Mouse (Mus musculus) layer of hippocampus, postnatal 25 days (tissue): ENCODE data around the gene Ppp3cb. TPM values are rescaled to one million over a fixed set of nuclear protein-coding genes. Genes with fewer than 3 reads are reported as not detected.

Experiments
- DNase-seq, 2 experiments: peaks; one replicate each; pipeline ENCODE4 v3.0.0; 2022; ENCODE audit warnings: mixed read lengths in 2 of 2, low spot score in 1 of 2; ENCODE audit errors: extremely low spot score in 1 of 2
- total RNA-seq, 2 experiments: library from RNA; stranded (reverse); gene quantifications; 2 replicates each; pipeline ENCODE4 v1.2.3; 2021

Gene Ppp3cb
- total RNA-seq, 2 experiments from 2014 or later, result 319 to 324 TPM

DNA sequence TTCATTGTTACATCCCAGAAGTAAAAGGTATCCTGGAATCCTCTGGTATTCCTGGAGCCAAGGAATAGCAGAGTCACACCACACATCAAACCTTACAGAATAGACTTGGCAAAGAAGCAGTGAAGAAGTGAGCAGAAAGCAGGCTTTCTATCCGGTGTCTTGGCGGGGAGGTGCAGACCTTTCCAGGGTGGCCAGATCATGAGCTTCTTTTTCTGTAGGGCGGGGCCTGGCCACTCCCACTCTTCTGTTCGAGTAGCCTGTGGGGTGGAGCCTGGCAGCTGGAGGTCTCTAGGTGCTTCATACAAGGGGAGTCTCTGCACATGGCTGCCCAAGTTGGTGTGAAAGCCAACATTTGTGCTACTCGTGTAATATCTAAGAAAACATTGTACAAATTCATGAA, 65.2 kb downstream of the Ppp3cb start:
- no peak for DNase-seq

DNA sequence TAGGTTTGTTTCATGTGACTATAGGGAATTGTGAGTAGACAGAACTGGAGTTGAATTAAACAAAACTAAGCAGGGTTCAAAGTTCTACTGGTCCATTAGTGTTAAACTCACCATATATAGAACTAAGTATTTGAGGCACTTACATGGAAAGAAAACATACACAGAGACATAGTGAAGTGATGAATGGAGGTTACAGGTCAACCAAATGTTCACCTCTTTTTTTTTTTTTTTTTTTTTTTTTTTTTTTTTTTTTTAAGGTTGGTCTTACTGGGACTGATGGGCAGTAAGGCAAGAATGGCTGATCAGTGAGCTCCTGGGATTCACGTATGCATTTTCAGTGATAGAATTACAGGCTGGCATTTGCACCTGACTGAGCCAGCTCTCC, 66.2 kb downstream of the Ppp3cb start:
- DNase-seq, result no peak

DNA sequence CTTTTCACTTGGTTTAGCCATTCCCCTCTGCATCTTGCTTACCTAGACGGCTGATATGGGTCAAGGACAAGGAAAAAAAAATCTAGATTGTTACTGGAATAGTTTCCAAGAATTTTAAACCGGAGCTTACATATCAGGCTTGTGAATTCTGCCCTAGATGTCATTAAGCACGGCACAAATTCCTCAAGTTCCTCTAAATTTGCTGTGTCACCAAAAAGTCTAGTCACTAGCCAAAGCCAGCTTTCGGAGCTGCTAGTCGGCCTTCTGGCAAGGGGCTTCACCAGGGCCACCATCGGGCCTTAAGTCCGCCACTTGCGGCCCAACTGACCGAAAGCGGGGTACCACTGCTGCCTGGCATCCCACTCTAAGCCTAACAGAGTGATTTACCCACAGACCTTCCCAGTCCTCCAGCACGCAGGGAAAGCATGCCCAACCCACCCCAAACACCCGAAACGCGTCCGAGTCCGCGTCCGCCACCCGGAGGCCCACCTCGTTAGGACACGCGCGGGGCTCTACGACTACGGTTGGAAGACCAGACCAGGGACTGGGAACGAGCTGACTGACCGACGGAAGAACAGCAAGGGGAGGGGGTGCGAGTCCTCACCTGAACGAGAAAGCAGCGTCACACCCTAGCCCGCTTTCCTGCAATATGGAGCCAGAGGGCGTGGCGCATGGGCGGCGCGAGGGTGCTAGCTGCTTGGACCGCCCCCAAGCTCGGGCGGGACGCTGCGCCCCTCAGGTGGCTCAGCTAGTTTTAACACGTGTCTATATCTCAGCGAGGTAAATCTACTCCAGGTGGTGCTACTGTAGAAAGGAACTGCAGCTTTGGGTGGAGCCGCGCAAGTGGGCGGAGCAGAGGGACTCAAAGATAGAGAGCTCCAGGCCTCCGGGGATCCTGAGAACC, 66.8 kb downstream of the Ppp3cb start, which contains the start of gene Anxa7:
Gene Anxa7 (minus strand): TSS at position 843 of the 904 bp plus-strand sequence.
- DNase-seq, result peak; percentile 61 to 65

DNA sequence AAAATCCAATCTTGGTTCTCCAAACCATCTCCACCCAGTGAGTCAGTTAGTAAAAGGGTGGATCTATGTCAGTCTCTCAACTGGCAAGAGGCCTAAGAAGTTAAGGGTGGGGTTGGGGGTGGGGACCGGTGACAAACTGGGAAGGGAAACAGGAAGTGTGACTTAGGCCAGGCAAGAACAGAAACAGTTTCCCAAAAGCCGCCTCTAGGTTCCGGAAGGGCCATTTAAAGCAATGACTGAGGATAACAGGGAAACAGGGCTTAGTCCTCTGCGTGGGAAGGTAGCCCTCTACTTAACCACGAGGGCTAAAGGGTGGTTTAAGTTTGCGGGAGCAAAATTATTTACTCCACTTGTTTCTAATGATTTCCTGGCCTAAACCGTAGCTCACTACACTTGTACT, 67.6 kb downstream of the Ppp3cb start:
- no peak for DNase-seq

DNA sequence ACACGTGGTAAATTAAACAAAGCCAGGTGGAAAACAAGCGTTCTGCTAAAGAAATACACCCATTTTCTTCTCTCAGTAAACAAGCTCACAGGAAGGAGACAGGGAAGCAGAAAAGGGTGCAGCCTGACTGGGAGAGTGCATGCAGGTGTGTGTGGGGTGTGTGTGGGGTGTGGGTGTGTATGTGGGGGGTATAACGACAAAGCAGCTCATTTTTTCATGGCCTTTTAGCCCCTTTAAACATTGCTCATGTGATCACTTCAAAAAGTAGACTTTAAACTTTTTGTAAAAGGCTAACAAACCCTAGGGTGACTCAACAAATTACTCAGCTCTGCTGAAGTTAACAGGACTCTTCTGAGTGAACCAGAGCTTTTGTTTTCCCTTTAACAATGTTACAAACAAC, 68.0 kb downstream of the Ppp3cb start:
- no peak for DNase-seq

DNA sequence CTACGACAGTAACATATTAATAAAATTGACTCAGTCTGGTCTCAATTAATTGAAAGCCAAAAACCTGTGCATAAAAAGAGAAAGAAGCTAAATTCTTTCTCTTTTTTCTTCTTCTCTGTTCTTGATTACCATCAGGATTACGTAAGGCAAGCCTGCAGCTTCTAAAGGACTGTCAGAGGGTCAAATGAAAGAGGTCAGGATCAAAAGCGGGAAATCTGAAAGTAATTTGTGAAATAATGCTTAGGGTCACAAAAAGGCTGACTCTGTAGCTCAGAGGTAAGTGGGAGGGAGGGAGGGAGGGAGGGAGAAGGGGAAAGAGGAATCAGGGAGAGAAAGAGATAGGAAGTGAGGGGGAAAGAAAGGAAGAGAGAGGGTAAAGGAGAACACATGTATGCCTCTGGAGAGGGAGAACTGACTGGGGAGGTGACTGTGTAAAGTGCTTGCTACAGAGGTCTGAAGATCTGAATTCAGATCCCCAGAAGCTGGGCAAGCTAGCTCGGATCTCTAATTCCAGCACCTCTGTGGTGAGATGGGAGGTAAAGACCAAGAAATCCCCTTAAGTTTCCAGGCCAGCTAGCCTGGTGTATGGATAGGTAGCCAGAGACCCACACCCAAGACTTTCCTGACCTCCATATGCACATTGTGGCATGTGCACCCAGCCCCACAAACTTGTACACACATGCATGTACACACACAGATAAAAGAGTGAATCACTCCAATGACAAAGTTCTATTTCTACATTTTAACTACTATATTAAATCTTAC, 68.9 kb downstream of the Ppp3cb start:
- DNase-seq, result no peak

DNA sequence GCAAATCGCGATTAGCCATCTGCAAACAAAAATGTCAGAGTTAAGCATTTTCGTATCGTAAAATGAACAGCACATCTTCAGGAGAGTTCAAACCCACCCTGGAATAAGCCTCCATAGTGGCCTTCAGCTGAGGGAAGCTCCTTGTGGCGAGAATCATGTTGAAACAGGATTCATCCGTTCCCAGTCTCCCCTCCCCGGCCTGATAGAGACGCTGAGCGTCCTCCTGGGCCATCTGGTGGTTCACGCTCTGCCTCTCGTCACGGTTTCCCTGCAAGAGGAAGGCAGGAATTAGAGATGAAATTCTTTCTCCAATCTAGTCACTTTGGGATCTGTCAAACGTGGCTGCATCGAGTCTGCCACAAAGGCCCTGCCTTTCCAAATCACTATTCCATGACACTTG, 86.2 kb downstream of the Ppp3cb start:
- DNase-seq, result no peak

DNA sequence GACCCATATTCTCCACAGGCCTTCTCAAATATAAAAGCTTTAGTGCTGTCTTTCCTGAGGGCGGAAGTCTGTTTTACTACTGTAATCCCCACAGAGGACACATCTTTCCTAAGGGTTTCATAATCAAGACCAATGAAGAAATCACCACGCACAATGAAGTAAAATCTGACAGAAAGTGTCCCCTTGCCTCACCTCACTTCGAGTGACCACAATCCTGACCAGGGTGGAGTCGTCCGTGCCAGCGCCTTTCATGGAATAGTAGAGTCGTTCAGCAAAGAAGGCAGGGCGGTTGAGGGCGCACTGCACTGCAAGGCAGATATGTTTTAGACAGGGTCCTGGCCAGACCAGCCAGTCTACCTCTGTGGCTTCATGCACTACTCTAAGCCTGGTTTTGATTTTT, 88.0 kb downstream of the Ppp3cb start:
- no peak for DNase-seq

DNA sequence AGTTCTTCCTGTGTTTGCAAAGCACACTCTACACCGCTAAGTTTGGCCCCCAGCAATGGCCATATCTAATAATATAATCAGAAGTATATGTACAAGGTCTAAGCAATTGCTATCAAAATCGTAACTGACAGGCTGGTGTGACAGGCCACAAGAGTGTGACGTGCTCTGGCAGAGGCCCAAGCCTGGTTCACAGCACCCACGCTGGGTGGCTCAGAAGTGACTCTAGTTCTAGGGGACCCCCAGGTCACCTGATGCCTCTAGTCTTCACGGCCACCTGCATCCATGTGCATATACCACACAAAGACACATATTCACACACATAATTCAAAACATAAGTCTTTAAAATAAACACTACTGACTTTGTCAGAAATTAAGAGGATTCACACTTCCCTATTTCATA, 93.4 kb downstream of the Ppp3cb start:
- no peak for DNase-seq

DNA sequence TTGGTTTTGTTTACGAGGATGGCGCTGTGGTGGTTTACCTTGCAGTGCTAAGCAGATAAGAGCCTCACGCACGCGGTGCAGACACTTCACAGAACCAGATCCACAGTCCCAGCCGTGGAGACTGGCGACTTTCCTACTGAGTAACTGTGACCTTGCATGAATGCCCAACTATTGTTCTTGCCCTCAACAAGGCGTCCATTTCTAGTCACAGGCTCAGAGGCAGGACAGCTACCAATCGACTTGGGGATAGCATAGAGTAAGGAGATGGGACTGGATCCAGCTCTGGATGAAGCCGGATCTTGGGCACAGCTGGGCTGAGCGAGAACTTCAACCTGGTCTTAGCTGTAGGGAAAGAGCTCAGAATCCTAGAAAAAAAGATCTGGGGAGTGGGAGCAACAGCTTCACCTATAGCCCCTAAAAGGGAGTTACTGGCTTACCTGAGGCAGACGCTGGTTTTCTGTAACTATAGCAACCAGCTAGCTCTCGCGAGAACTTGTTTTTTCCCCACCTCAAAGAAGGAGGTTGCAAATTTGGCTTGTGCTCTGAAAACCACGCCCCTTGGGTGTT, 94.5 kb downstream of the Ppp3cb start, which contains the start of gene Cfap70:
Gene Cfap70 (minus strand): TSS at position 462 of the 567 bp plus-strand sequence.
- DNase-seq, result peak in 1 of 2 experiments; percentile 30

DNA sequence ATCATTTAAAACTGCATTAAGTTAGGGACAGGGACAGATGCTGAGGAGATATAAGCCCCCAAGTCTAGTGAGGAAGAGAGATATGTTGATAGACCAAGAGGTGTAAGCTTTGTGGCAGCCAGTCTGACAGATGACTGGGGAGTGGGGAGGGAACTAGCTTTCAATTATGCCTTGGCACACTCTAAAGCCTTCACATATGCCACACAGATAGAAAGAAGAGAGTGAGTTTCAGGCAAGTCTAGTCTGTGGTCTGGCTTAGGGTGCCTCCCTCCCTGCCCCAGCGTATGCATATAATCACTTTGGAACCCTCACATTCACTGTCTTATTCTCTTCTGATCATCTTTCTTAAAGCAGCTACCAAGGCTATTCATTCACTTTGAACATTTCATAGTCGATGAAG, 95.1 kb downstream of the Ppp3cb start:
- no peak for DNase-seq

Other genes starting within 250 kb of the Ppp3cb start
- gene Ecd, start 198.5 kb downstream of the Ppp3cb start, total RNA-seq, result 10 to 100 TPM; 31.1 to 34.4 TPM
- 10 to 100 TPM; 42.4 to 51.7 TPM for gene Fam149b, start 198.4 kb downstream of the Ppp3cb start, total RNA-seq
- gene Dnajc9, start 157.7 kb downstream of the Ppp3cb start, total RNA-seq, result 10 to 100 TPM; 25.2 to 27.4 TPM
- 10 to 100 TPM; 34.0 to 36.4 TPM for gene Mrps16, start 152.9 kb downstream of the Ppp3cb start, total RNA-seq
- gene Cfap70, start 94.3 kb downstream of the Ppp3cb start, total RNA-seq, result under 1 TPM; 0.62 to 0.82 TPM
- gene Anxa7, start 66.4 kb downstream of the Ppp3cb start, total RNA-seq, result 10 to 100 TPM; 54.9 to 57.1 TPM
- gene Mss51, start 49.7 kb downstream of the Ppp3cb start, total RNA-seq, result under 1 TPM; 0.66 to 0.85 TPM
- 10 to 100 TPM; 42.6 to 50.8 TPM for gene Usp54, start 94.5 kb upstream of the Ppp3cb start, total RNA-seq
- gene Myoz1, start 110.0 kb upstream of the Ppp3cb start, total RNA-seq, result not detected
- gene Synpo2l, start 121.8 kb upstream of the Ppp3cb start, total RNA-seq, result under 1 TPM; 0.12 to 0.22 TPM
- gene Sec24c, start 127.7 kb upstream of the Ppp3cb start, total RNA-seq, result 100 to 1,000 TPM in 1 of 2 experiments, 10 to 100 TPM in 1; 99.6 to 110 TPM
- gene Fut11, start 148.4 kb upstream of the Ppp3cb start, total RNA-seq, result 10 to 100 TPM; 15.6 to 16.0 TPM
- gene Chchd1, start 156.4 kb upstream of the Ppp3cb start, total RNA-seq, result 10 to 100 TPM; 47.3 to 50.3 TPM
- 100 to 1,000 TPM; 151 to 180 TPM for gene Zswim8, start 161.0 kb upstream of the Ppp3cb start, total RNA-seq
- gene Ndst2, start 188.0 kb upstream of the Ppp3cb start, total RNA-seq, result 10 to 100 TPM; 15.3 to 19.3 TPM
- gene Camk2g, start 247.5 kb upstream of the Ppp3cb start, total RNA-seq, result 100 to 1,000 TPM; 205 to 212 TPM